Mouse (Mus musculus): ENCODE data around the gene Olfr1386. TPM values are rescaled to one million over a fixed set of nuclear protein-coding genes. Genes with fewer than 3 reads are reported as not detected.

The Olfr1386 gene
- total and polyA plus RNA-seq, 2 experiments from 2014 or later, result not detected

DNA sequence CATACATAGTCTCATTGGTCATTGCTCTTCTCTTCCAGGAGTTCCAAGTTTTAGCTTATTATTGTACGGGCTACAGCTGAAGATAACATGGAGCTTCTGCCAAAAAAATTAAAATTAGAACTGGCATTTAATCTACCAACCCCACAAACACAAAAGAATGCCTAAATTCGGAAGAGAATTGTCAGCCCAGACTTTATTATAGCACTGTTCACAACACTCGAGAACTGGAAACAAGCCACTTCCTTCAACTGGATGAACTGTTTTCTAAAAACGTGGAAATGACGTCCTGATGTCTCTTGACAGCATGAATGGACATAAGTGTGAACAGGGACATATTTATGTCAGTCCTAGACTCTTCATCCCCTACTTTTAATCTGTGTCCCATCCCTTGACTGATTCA lies 53.2 kb downstream of the Olfr1386 start:
- no peaks in the 10 kb centered on the region for H3K9me3 ChIP-seq (ENCODE audit: low read length)
- DNase-seq (ENCODE audit: low spot score) (no peak), ATAC-seq (no peak)
- TF ChIP-seq CTCF (IDR thresholded peaks at IDR 0.05; ENCODE audit: low read depth), result no peak
- no peak overlapping the region for H3K9ac ChIP-seq (replicated peaks; ENCODE audit: low read length)
- H3K27me3 ChIP-seq (ENCODE audit: insufficient read depth, low read length), result no peaks in the 10 kb centered on the region
- H3K4me2 ChIP-seq (ENCODE audit: low read depth, low read length), result no peak overlapping the region
- no peaks in the 10 kb centered on the region for H3K36me3 ChIP-seq (ENCODE audit: insufficient read depth, low read length)
- H3K4me1 ChIP-seq (ENCODE audit: insufficient read depth, low read length), result no peaks in the 10 kb centered on the region
- H3K4me3 ChIP-seq (ENCODE audit: low read length), result no peak overlapping the region
- 71% methylated on average over 5 of the region's 5 CpGs for WGBS
- no peak overlapping the region for H3K27ac ChIP-seq

DNA sequence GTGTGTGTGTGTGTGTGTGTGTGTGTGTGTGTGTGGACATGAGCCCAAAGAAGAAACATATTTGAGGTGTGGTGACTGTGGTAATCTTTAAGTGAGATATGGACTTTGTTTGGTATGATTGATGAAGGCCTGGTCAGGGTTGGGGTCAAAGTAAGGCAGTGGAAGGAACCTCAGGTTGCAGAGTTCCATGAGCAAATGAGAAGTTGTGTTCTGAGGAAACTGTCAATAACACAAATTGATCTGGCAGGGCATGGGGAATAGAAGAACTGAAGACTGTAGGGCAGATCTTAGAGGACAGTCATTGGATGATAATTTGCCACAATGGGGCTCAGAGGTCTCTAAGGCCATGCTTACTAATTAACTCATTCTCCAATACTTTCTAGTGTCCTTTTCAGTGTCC lies 54.5 kb downstream of the Olfr1386 start, which contains the start of gene Olfr1383:
Gene Olfr1383 (plus strand): TSS at position 301 of the 400 bp plus-strand sequence.
- DNase-seq (ENCODE audit: low spot score) (no peak), ATAC-seq (no peak)
- Histone ChIP-seq H3K27ac (no peak within 1 kb of the TSS), H3K9me3 (ENCODE audit: low read length) (no peaks in the 10 kb centered on the region), H3K4me1 (ENCODE audit: insufficient read depth, low read length) (no peaks in the 10 kb centered on the region), H3K27me3 (ENCODE audit: insufficient read depth, low read length) (no peaks in the 10 kb centered on the region), H3K4me3 (ENCODE audit: low read length) (no peak within 1 kb of the TSS), H3K36me3 (ENCODE audit: insufficient read depth, low read length) (no peaks in the 10 kb centered on the region), H3K4me2 (ENCODE audit: low read depth, low read length) (no peak within 1 kb of the TSS), H3K9ac (replicated peaks; ENCODE audit: low read length) (no peak within 1 kb of the TSS)
- TF ChIP-seq CTCF (IDR thresholded peaks at IDR 0.05; ENCODE audit: low read depth), result no peak

Other genes with a start within 250 kb of the Olfr1386 start
- 87.4 and 109 TPM in 2 replicates for gene Mgat1, start 220.9 kb upstream of the Olfr1386 start, total RNA-seq (2014; rRNA removed)
- 33.6 and 35.3 TPM in 2 replicates for gene Mgat1, start 220.9 kb upstream of the Olfr1386 start, polyA plus RNA-seq (2015; fragmentation: Nextera tagmentation; extraction: Ambion mirVana)
- gene Olfr1393, start 186.7 kb upstream of the Olfr1386 start, total RNA-seq (2014; rRNA removed), result 0.86 TPM in 1 of 2 replicates, not detected in the other
- 0.10 and 0.13 TPM in 2 replicates for gene Olfr1393, start 186.7 kb upstream of the Olfr1386 start, polyA plus RNA-seq (2015; fragmentation: Nextera tagmentation; extraction: Ambion mirVana)
- gene Olfr1392, start 179.8 kb upstream of the Olfr1386 start, total RNA-seq (2014; rRNA removed), result not detected in 2 replicates
- gene Olfr1392, start 179.8 kb upstream of the Olfr1386 start, polyA plus RNA-seq (2015; fragmentation: Nextera tagmentation; extraction: Ambion mirVana), result not detected in 2 replicates
- gene Olfr10, start 160.3 kb upstream of the Olfr1386 start, total RNA-seq (2014; rRNA removed), result not detected in 2 replicates
- not detected in 2 replicates for gene Olfr10, start 160.3 kb upstream of the Olfr1386 start, polyA plus RNA-seq (2015; fragmentation: Nextera tagmentation; extraction: Ambion mirVana)
- gene Olfr1391, start 142.3 kb upstream of the Olfr1386 start, total RNA-seq (2014; rRNA removed), result not detected in 2 replicates
- gene Olfr1391, start 142.3 kb upstream of the Olfr1386 start, polyA plus RNA-seq (2015; fragmentation: Nextera tagmentation; extraction: Ambion mirVana), result not detected in 2 replicates
- gene Olfr1390, start 129.9 kb upstream of the Olfr1386 start, total RNA-seq (2014; rRNA removed), result not detected in 2 replicates
- gene Olfr1390, start 129.9 kb upstream of the Olfr1386 start, polyA plus RNA-seq (2015; fragmentation: Nextera tagmentation; extraction: Ambion mirVana), result not detected in 2 replicates
- gene Olfr1389, start 42.0 kb upstream of the Olfr1386 start, total RNA-seq (2014; rRNA removed), result not detected in 2 replicates
- gene Olfr1389, start 42.0 kb upstream of the Olfr1386 start, polyA plus RNA-seq (2015; fragmentation: Nextera tagmentation; extraction: Ambion mirVana), result not detected in 2 replicates
- 0.10 TPM in 1 of 2 replicates, not detected in the other for gene Olfr1388, start 28.4 kb upstream of the Olfr1386 start, total RNA-seq (2014; rRNA removed)
- 0.08 TPM in 1 of 2 replicates, not detected in the other for gene Olfr1388, start 28.4 kb upstream of the Olfr1386 start, polyA plus RNA-seq (2015; fragmentation: Nextera tagmentation; extraction: Ambion mirVana)
- gene Olfr1387, start 9.7 kb upstream of the Olfr1386 start, total RNA-seq (2014; rRNA removed), result not detected in 2 replicates
- gene Olfr1387, start 9.7 kb upstream of the Olfr1386 start, polyA plus RNA-seq (2015; fragmentation: Nextera tagmentation; extraction: Ambion mirVana), result not detected in 2 replicates
- not detected in 2 replicates for gene Olfr1385, start 24.0 kb downstream of the Olfr1386 start, total RNA-seq (2014; rRNA removed)
- not detected in 2 replicates for gene Olfr1385, start 24.0 kb downstream of the Olfr1386 start, polyA plus RNA-seq (2015; fragmentation: Nextera tagmentation; extraction: Ambion mirVana)
- gene Olfr1384, start 41.7 kb downstream of the Olfr1386 start, total RNA-seq (2014; rRNA removed), result not detected in 2 replicates
- gene Olfr1384, start 41.7 kb downstream of the Olfr1386 start, polyA plus RNA-seq (2015; fragmentation: Nextera tagmentation; extraction: Ambion mirVana), result not detected in 2 replicates
- gene Olfr1383, start 54.6 kb downstream of the Olfr1386 start, total RNA-seq (2014; rRNA removed), result not detected in 2 replicates
- gene Olfr1383, start 54.6 kb downstream of the Olfr1386 start, polyA plus RNA-seq (2015; fragmentation: Nextera tagmentation; extraction: Ambion mirVana), result not detected in 2 replicates
- not detected in 2 replicates for gene Olfr1382, start 63.2 kb downstream of the Olfr1386 start, total RNA-seq (2014; rRNA removed)
- not detected in 2 replicates for gene Olfr1382, start 63.2 kb downstream of the Olfr1386 start, polyA plus RNA-seq (2015; fragmentation: Nextera tagmentation; extraction: Ambion mirVana)
- gene Olfr1381, start 78.4 kb downstream of the Olfr1386 start, total RNA-seq (2014; rRNA removed), result not detected in 2 replicates
- not detected in 2 replicates for gene Olfr1381, start 78.4 kb downstream of the Olfr1386 start, polyA plus RNA-seq (2015; fragmentation: Nextera tagmentation; extraction: Ambion mirVana)
- not detected in 2 replicates for gene Olfr1380, start 91.8 kb downstream of the Olfr1386 start, total RNA-seq (2014; rRNA removed)
- gene Olfr1380, start 91.8 kb downstream of the Olfr1386 start, polyA plus RNA-seq (2015; fragmentation: Nextera tagmentation; extraction: Ambion mirVana), result not detected in 2 replicates
- gene Flt4, start 144.2 kb downstream of the Olfr1386 start, total RNA-seq (2014; rRNA removed), result 2.5 and 3.7 TPM in 2 replicates
- 1.2 TPM in 2 replicates for gene Flt4, start 144.2 kb downstream of the Olfr1386 start, polyA plus RNA-seq (2015; fragmentation: Nextera tagmentation; extraction: Ambion mirVana)
- not detected in 2 replicates for gene Scgb3a1, start 198.6 kb downstream of the Olfr1386 start, total RNA-seq (2014; rRNA removed)
- 0.33 and 0.55 TPM in 2 replicates for gene Scgb3a1, start 198.6 kb downstream of the Olfr1386 start, polyA plus RNA-seq (2015; fragmentation: Nextera tagmentation; extraction: Ambion mirVana)
- gene Cnot6, start 247.7 kb downstream of the Olfr1386 start, total RNA-seq (2014; rRNA removed), result 32.0 and 38.5 TPM in 2 replicates
- gene Cnot6, start 247.7 kb downstream of the Olfr1386 start, polyA plus RNA-seq (2015; fragmentation: Nextera tagmentation; extraction: Ambion mirVana), result 32.7 and 33.0 TPM in 2 replicates

Measured in hindbrain, postnatal 0 days (tissue).